Mouse (Mus musculus): ENCODE data around the gene 1700037H04Rik. TPM values are rescaled to one million over a fixed set of nuclear protein-coding genes. Genes with fewer than 3 reads are reported as not detected.

1700037H04Rik gene
- polyA plus RNA-seq, 1 experiment from 2014 or later: 71.2 TPM

DNA sequence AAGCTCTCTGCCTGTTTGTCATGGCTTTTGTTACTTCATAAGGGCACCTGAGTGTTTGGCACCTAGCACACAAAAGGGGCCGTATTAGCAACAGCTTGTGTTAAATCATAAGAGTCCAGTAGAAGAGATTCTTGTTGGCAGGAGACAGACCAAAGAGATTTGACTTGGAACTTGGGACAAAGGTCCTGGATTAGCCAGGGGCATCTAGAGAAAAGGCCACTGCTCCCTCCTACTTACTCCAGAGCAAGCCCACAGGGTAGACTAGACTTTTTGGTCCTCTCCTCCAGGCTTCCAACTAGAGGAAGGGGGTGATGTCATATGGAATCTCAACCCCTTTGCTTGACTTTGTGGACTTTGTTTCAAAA is 16.0 kb upstream of the 1700037H04Rik start:
- no peak for ATAC-seq (replicated peaks)
- WGBS: 98% methylated on average over 1 of the region's 1 CpGs
- H3K9ac ChIP-seq: no peak overlapping the region
- no peaks in the 10 kb centered on the region for H3K9me3 ChIP-seq
- H3K4me1 ChIP-seq: peaks cover 59% of the 10 kb centered on the region
- H3K36me3 ChIP-seq (replicated peaks): no peaks in the 10 kb centered on the region
- no peak overlapping the region for H3K4me3 ChIP-seq
- H3K27me3 ChIP-seq (replicated peaks): peaks cover 23% of the 10 kb centered on the region
- no peak overlapping the region for H3K4me2 ChIP-seq
- H3K27ac ChIP-seq: no peak overlapping the region

DNA sequence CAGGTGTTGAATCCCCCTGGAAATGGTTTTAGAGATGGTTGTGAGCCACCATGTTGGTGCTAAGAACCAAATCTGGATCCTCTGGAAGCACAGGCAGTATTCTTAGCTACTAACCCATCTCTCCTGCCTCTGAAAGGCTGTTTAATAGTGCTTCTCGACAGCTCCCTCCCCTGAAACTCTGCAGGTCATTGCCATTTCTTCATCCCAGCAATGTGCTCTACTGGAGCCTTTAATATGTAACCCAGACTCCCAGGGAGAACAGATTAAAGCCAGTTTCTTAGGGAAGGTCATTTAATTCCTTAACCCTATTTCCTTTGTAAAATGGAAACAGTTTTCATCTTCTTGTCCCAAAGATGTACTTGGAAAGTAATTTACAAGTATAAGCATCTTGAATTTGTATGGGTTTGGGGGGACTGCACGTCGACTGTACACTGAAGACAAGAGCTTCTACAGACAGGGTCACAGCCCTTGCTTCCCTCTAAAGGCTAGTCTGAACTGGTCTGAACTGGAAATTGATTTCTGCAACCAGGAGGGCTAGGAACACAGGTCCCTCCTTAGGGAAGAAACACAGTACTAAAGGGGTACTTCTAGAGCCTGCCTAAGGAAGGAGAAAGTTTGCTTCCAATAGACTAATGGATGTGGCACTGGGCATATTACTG is 15.5 kb upstream of the 1700037H04Rik start:
- Histone ChIP-seq H3K4me3 (no peak overlapping the region), H3K9me3 (no peaks in the 10 kb centered on the region), H3K4me2 (no peak overlapping the region), H3K27ac (peak overlapping the region; percentile 42; the same call in 1 of the 2 replicates), H3K9ac (no peak overlapping the region), H3K27me3 (replicated peaks) (peaks cover 24% of the 10 kb centered on the region), H3K4me1 (peaks cover 59% of the 10 kb centered on the region), H3K36me3 (replicated peaks) (no peaks in the 10 kb centered on the region)
- ATAC-seq (replicated peaks): no peak
- WGBS: 62% methylated on average over 3 of the region's 3 CpGs

DNA sequence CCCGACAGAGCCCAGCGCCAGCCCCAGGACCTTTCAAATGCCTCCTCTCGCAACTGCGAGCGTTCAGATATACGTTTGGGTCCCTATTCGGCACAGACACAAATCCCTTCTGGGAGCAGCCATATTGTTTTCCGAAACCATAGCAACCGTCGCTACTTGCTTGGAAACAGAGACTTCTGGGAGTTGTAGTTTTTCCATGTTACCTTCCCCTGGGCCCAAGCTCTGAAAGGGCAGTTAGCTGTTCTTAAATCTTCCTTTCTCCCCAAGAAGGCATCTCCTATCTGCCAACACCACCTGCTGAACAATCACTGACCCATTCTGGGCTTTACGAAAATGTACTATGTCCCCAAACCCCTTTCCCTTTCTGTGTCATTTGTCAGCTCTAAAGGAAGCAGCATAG is 14.8 kb upstream of the 1700037H04Rik start:
- Histone ChIP-seq H3K27me3 (replicated peaks) (peaks cover 24% of the 10 kb centered on the region), H3K27ac (0 out of 2 replicates have a peak overlapping the region, but pooled peaks have one; percentile 42), H3K4me2 (peak overlapping the region; percentile 87), H3K4me3 (peak overlapping the region; percentile 46), H3K9ac (peak overlapping the region; percentile 23; the same call in 1 of the 2 replicates), H3K36me3 (replicated peaks) (no peaks in the 10 kb centered on the region), H3K9me3 (no peaks in the 10 kb centered on the region), H3K4me1 (peaks cover 59% of the 10 kb centered on the region)
- peak; percentile 57 for ATAC-seq (replicated peaks)
- 5% methylated on average over 11 of the region's 11 CpGs for WGBS

DNA sequence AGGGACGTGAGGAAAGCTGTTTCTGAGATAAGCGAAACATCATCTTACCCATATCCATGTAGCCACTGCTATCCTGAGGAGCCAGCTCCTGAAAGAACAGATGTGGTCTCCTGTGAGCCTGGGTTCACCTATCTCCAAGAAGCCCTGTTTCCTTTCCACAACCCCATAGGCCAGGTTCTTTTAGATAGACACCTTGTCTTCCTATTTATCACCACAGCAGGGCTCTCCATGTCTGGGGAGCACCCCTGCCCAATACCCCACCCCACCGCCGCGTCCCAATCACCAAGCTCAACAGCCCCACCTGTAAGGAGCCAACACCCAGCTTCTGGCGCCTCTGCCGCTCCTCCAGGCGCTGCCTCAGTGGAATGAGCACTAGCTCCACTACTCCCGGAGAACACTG is 12.4 kb upstream of the 1700037H04Rik start:
- no peak overlapping the region for H3K27ac ChIP-seq
- no peak overlapping the region for H3K4me2 ChIP-seq
- 46% methylated on average over 9 of the region's 9 CpGs for WGBS
- no peaks in the 10 kb centered on the region for H3K9me3 ChIP-seq
- H3K9ac ChIP-seq: no peak overlapping the region
- no peaks in the 10 kb centered on the region for H3K36me3 ChIP-seq (replicated peaks)
- peaks cover 41% of the 10 kb centered on the region for H3K4me1 ChIP-seq
- ATAC-seq (replicated peaks): no peak
- H3K27me3 ChIP-seq (replicated peaks): peaks cover 24% of the 10 kb centered on the region
- no peak overlapping the region for H3K4me3 ChIP-seq

GRCm38 (mm10) chr2:131171401-131172104 is 11.7 kb upstream of the 1700037H04Rik start:
- ATAC-seq (replicated peaks): no peak
- H3K9me3 ChIP-seq: no peaks in the 10 kb centered on the region
- no peaks in the 10 kb centered on the region for H3K36me3 ChIP-seq (replicated peaks)
- H3K4me1 ChIP-seq: peaks cover 34% of the 10 kb centered on the region
- H3K27ac ChIP-seq: no peak overlapping the region
- WGBS: 15% methylated on average over 43 of the region's 43 CpGs
- no peak overlapping the region for H3K9ac ChIP-seq
- H3K27me3 ChIP-seq (replicated peaks): peaks cover 24% of the 10 kb centered on the region
- H3K4me2 ChIP-seq: peak overlapping the region; percentile 15
- no peak overlapping the region for H3K4me3 ChIP-seq

DNA sequence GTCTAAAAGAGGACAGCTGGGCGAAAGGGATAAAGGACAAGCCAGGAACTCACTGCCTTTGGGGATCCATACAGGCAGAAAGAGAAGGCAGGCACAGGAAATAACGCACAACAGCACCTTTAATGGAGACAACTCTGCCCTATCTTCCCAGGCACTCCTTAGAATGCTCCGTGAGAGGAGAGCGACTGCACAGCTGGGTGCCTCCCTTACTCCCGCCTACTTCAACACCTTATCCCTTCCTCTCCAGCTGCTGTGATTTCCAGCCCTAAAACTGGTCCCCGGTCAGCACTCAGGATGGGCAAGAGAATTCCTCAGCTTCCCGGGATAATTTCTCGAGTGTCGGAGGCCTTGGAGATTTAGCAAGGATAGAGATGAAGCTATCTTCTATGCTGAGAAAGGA is 11.1 kb upstream of the 1700037H04Rik start:
- H3K4me2 ChIP-seq: peak overlapping the region; percentile 15; the same call in 1 of the 2 replicates
- no peaks in the 10 kb centered on the region for H3K9me3 ChIP-seq
- no peaks in the 10 kb centered on the region for H3K36me3 ChIP-seq (replicated peaks)
- no peak for ATAC-seq (replicated peaks)
- no peak overlapping the region for H3K9ac ChIP-seq
- peaks cover 30% of the 10 kb centered on the region for H3K4me1 ChIP-seq
- no peak overlapping the region for H3K27ac ChIP-seq
- peaks cover 24% of the 10 kb centered on the region for H3K27me3 ChIP-seq (replicated peaks)
- no peak overlapping the region for H3K4me3 ChIP-seq
- WGBS: 21% methylated on average over 9 of the region's 9 CpGs

DNA sequence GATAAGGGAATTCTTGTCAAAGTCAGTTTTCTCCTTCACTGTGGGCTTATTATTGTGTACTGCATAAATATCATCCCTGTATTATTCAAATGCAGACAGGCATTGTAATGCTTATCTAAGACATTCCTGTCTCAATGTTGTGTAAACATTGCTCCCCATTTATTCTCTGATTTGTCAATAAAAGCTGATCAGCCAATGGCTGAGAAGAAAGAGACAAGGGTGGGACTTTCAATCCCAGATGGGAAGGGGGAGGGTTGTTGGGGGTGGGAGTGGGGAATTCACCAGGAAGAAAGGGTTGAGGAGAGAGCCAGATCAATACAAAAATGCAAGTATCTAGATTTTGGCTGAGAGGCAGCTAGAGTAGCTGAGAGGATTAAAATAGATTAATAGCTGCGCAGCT is 9.0 kb upstream of the 1700037H04Rik start:
- Histone ChIP-seq H3K27ac (no peak overlapping the region), H3K4me2 (no peak overlapping the region), H3K9me3 (0 out of 2 replicates have a peak, but pooled peaks cover 4% of the 10 kb centered on the region), H3K27me3 (replicated peaks) (peaks cover 24% of the 10 kb centered on the region), H3K36me3 (replicated peaks) (no peaks in the 10 kb centered on the region), H3K4me3 (no peak overlapping the region), H3K9ac (no peak overlapping the region), H3K4me1 (peaks cover 12% of the 10 kb centered on the region)
- 47% methylated on average over 1 of the region's 1 CpGs for WGBS
- ATAC-seq (replicated peaks): no peak

GRCm38 (mm10) chr2:131167984-131168383 is 8.1 kb upstream of the 1700037H04Rik start:
- WGBS: 84% methylated on average over 6 of the region's 6 CpGs
- Histone ChIP-seq H3K27me3 (replicated peaks) (peaks cover 21% of the 10 kb centered on the region), H3K27ac (no peak overlapping the region), H3K36me3 (replicated peaks) (no peaks in the 10 kb centered on the region), H3K9ac (no peak overlapping the region), H3K4me2 (no peak overlapping the region), H3K4me1 (peaks cover 6% of the 10 kb centered on the region; the same call in 1 of the 2 replicates), H3K9me3 (0 out of 2 replicates have a peak, but pooled peaks cover 4% of the 10 kb centered on the region), H3K4me3 (no peak overlapping the region)
- ATAC-seq (replicated peaks): no peak

GRCm38 (mm10) chr2:131166172-131166571 is 6.3 kb upstream of the 1700037H04Rik start:
- Histone ChIP-seq H3K4me3 (no peak overlapping the region), H3K36me3 (replicated peaks) (no peaks in the 10 kb centered on the region), H3K4me1 (peaks cover under 1% of the 10 kb centered on the region), H3K9me3 (0 out of 2 replicates have a peak, but pooled peaks cover 4% of the 10 kb centered on the region), H3K4me2 (no peak overlapping the region), H3K27me3 (replicated peaks) (0 out of 2 replicates have a peak, but pooled peaks cover 3% of the 10 kb centered on the region), H3K27ac (no peak overlapping the region), H3K9ac (no peak overlapping the region)
- ATAC-seq (replicated peaks): no peak
- 89% methylated on average over 2 of the region's 2 CpGs for WGBS

DNA sequence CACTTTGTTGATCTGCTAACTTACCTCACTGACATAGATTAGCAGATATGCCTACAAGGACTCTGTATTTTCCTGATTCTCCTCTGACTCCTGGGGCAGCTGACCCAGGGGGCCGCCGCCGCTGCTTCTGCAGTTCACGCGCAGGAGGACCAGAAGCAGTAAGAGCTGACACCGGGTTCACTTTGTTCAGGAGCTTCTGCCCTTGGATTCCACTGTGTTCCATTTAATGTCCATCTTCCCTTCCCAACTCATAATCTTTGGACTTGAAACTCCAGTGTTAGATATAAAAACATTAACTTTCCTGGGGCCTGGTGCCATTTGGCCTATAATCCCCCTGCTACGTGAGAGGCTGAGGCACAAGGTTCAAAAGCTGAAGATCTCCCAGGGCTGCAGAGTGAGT is 4.0 kb upstream of the 1700037H04Rik start:
- WGBS: 78% methylated on average over 7 of the region's 7 CpGs

DNA sequence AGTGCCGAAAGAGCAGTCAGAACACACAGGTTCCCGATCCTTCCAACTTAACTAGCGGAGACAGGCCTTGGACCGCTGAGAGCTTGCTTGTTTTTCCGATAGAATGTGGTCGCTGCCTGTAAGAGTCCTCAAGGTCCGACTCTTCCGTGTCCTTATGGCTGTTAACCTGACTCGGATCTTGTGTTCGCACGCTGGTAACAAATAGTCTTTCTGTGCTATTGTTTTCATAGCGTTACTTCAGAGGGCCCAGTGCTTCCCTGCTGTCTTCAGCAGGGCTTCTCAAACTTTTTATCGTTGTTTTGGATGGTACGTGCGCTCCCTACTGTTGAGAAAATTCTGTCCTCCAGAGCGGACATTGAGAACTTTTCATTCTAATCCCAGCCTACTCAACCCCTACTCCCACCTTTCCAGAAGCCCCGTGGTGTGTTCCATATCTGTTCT is 810 bp upstream of the 1700037H04Rik start:
- WGBS: under 1% methylated on average over 17 of the region's 17 CpGs
- ATAC-seq (replicated peaks): peak; percentile 1; the same call in 1 of the 2 replicates

More for the DNA sequence above, 4.0 kb upstream of the 1700037H04Rik start:
- Histone ChIP-seq H3K36me3 (replicated peaks) (no peaks in the 10 kb centered on the region), H3K4me2 (no peak overlapping the region), H3K27ac (no peak overlapping the region), H3K27me3 (replicated peaks) (no peaks in the 10 kb centered on the region), H3K9ac (no peak overlapping the region), H3K4me1 (peaks cover 10% of the 10 kb centered on the region), H3K9me3 (0 out of 2 replicates have a peak, but pooled peaks cover 4% of the 10 kb centered on the region), H3K4me3 (no peak overlapping the region)
- ATAC-seq (replicated peaks): no peak

DNA sequence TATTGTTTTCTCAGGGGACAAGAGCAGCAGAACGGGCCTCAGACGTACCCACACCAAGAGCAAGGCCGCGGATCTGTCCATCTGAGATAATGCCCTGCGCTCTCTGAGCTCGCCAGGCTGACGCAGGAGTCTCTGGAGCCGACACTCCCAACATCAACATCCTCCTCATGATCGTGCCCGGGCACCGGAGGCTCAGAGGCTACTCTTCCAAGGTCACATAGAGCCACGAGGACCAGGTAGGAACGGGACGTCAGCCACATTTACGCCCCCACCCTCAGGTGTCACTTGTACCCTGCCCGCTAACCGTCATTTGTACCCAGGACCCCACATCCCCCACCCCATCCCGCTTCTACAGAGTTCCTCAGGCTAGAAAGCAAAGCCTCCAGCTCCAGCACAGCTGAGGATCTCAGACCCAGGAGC is 380 bp downstream of the 1700037H04Rik start:
- H3K27ac ChIP-seq: peak overlapping the region; percentile 91
- H3K27me3 ChIP-seq (replicated peaks): no peaks in the 10 kb centered on the region
- 0% methylated on average over 18 of the region's 18 CpGs for WGBS
- H3K4me3 ChIP-seq: peak overlapping the region; percentile 82
- peak overlapping the region; percentile 78 for H3K4me2 ChIP-seq
- no peaks in the 10 kb centered on the region for H3K9me3 ChIP-seq
- ATAC-seq (replicated peaks): peak; percentile 80
- H3K4me1 ChIP-seq: peaks cover 33% of the 10 kb centered on the region
- peak overlapping the region; percentile 79 for H3K9ac ChIP-seq
- H3K36me3 ChIP-seq (replicated peaks): no peaks in the 10 kb centered on the region

More for the DNA sequence above, 810 bp upstream of the 1700037H04Rik start:
- peak overlapping the region; percentile 63 for H3K4me2 ChIP-seq
- peak overlapping the region; percentile 82 for H3K4me3 ChIP-seq
- H3K9ac ChIP-seq: peak overlapping the region; percentile 79
- H3K27me3 ChIP-seq (replicated peaks): no peaks in the 10 kb centered on the region
- peak overlapping the region; percentile 91 for H3K27ac ChIP-seq
- 0 out of 2 replicates have a peak, but pooled peaks cover 4% of the 10 kb centered on the region for H3K9me3 ChIP-seq
- H3K4me1 ChIP-seq: peaks cover 33% of the 10 kb centered on the region
- H3K36me3 ChIP-seq (replicated peaks): no peaks in the 10 kb centered on the region
